Mouse (Mus musculus): ENCODE results near the gene Spocd1. TPM values are rescaled to one million over a fixed set of nuclear protein-coding genes. Genes with fewer than 3 reads are reported as not detected.

Gene Spocd1
- polyA plus RNA-seq, 1 experiment from 2014 or later = not detected

DNA sequence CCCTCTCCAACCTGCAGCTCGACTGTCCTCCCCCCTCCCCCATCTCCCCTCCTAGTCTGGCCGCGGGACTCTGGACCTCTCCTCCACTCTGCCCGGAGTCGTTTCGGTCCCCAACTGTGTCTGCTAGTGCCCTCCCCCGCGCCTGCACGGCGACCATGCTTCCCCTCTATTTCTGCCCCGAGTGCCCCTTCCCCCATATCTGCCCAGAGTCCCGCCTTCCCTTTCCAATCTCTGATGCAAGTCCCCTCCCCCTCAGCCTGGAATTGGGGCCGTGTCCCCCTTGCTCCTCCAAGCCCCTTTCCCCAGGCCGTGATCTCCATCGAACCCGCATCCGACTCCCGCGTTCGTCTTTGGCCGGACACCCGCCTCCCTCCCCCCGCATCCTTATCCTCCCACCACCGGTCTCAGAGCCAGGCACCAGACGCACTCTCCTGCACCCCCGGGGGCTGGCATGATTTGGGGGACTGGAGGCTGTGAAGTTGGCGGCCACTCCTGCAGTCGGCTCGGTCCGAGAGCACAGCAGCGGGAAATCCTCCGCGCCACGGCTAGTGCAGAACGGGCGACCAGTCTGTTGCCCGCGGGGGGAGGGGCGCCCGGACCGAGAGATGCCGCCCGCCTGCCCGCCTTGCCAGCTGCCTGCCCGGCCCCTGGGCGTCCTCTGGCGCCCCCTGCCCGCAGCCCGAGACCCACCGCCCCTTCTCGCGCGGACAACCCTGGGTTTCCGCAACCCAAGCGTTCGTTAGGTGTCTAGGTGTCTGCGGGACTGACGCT is 56.8 kb downstream of the Spocd1 start:
- no peak for TF ChIP-seq EP300 (optimal IDR thresholded peaks at IDR 0.05)
- TF ChIP-seq CTCF (IDR thresholded peaks at IDR 0.05; ENCODE audit: low read depth) = peak; percentile 66
- H3K9ac ChIP-seq (ENCODE audit: low read length) = peak overlapping the region; percentile 63
- H3K4me2 ChIP-seq (replicated peaks; ENCODE audit: low read depth) = peak overlapping the region; percentile 97
- no peaks in the 10 kb centered on the region for H3K27me3 ChIP-seq (ENCODE audit: control insufficient read depth, insufficient read depth, low read length)
- no peak overlapping the region for H3K27ac ChIP-seq (replicated peaks)
- H3K36me3 ChIP-seq (ENCODE audit: control insufficient read depth, insufficient read depth, low read length) = no peaks in the 10 kb centered on the region
- H3K4me3 ChIP-seq (ENCODE audit: low read depth, low read length) = peak overlapping the region; percentile 57
- no peaks in the 10 kb centered on the region for H3K9me3 ChIP-seq (ENCODE audit: control insufficient read depth, low read length)
- H3K4me1 ChIP-seq (replicated peaks; ENCODE audit: control insufficient read depth, insufficient read depth) = 0 out of 2 replicates have a peak, but pooled peaks cover 6% of the 10 kb centered on the region
- ATAC-seq (ENCODE audit: low FRiP score, low TSS enrichment) (no peak), DNase-seq (ENCODE audit: low spot score) (peak; percentile 61)
- 1% methylated on average over 57 of the region's 58 CpGs for WGBS

DNA sequence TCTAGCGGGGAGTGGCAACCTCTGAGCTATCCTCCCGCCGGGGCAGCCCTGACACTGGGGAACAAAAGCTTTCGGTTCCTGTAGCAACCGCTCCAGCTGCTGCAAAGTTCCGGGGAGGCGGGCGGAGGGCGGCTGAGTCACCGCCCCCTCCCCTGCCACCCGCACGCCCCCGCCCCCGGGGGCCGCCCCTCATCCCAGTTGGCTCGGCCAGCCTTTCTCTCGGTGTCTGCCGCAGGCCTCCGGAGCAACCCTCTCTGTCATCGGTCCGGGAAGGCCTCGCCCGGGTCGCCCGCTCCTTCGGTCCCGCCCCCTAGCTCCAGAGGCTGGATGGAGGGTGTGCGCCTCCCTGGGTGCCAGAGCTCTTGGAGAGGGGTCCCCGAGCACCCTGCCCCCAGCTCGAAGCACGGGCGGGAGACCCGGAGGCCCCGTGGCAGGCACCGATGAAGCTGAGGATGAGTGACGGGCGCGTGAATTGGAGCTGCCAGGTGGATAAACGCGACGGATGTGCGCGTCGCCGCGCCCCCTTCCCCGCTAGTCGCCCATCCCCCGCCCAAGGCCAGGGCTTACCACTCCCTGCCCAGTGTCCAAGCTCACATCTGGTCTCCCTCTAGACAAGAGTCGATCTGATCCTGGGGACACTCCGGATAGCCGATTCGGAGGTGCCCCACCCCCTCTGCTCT is 58.9 kb downstream of the Spocd1 start:
- peak; percentile 54 for DNase-seq (ENCODE audit: low spot score)
- no peaks in the 10 kb centered on the region for H3K27me3 ChIP-seq (ENCODE audit: control insufficient read depth, insufficient read depth, low read length)
- 2% methylated on average over 45 of the region's 53 CpGs for WGBS

DNA sequence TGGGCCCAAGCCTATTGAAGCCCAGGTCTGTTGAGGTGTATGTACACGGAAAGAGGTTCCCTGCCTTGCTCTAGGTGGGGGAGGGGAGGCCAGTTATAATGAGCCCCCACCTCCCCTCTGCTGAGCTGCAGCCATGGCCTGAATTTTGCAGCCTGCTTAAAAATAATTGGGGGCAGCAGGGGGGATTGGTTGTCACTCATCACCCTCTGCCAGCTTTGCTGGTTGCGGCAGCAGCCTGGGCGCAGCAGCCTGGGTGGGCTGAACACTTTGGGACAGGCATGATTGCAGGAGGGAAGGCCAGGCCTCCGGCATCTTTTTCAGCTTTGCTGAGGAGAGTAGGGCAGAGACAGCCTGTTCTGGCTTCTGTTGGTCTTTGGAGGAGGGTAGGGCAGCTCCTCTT is 60.9 kb downstream of the Spocd1 start:
- H3K27ac ChIP-seq (replicated peaks) = no peak overlapping the region
- H3K4me2 ChIP-seq (replicated peaks; ENCODE audit: low read depth) = no peak overlapping the region
- 75% methylated on average over 4 of the region's 4 CpGs for WGBS
- DNase-seq (ENCODE audit: low spot score) (no peak), ATAC-seq (ENCODE audit: low FRiP score, low TSS enrichment) (no peak)
- 0 out of 2 replicates have a peak, but pooled peaks cover 3% of the 10 kb centered on the region for H3K4me1 ChIP-seq (replicated peaks; ENCODE audit: control insufficient read depth, insufficient read depth)
- H3K4me3 ChIP-seq (ENCODE audit: low read depth, low read length) = no peak overlapping the region
- H3K27me3 ChIP-seq (ENCODE audit: control insufficient read depth, insufficient read depth, low read length) = no peaks in the 10 kb centered on the region
- H3K36me3 ChIP-seq (ENCODE audit: control insufficient read depth, insufficient read depth, low read length) = no peaks in the 10 kb centered on the region
- no peak for TF ChIP-seq CTCF (IDR thresholded peaks at IDR 0.05; ENCODE audit: low read depth)
- no peak for TF ChIP-seq EP300 (optimal IDR thresholded peaks at IDR 0.05)
- no peak overlapping the region for H3K9ac ChIP-seq (ENCODE audit: low read length)
- no peaks in the 10 kb centered on the region for H3K9me3 ChIP-seq (ENCODE audit: control insufficient read depth, low read length)

More for the DNA sequence above, 58.9 kb downstream of the Spocd1 start:
- H3K27ac ChIP-seq (replicated peaks) = no peak overlapping the region
- H3K4me1 ChIP-seq (replicated peaks; ENCODE audit: control insufficient read depth, insufficient read depth) = 0 out of 2 replicates have a peak, but pooled peaks cover 6% of the 10 kb centered on the region
- peak overlapping the region; percentile 48 for H3K9ac ChIP-seq (ENCODE audit: low read length)
- no peaks in the 10 kb centered on the region for H3K9me3 ChIP-seq (ENCODE audit: control insufficient read depth, low read length)
- peak; percentile 13; the same call in 1 of the 2 replicates for TF ChIP-seq CTCF (IDR thresholded peaks at IDR 0.05; ENCODE audit: low read depth)
- no peak for TF ChIP-seq EP300 (optimal IDR thresholded peaks at IDR 0.05)
- peak overlapping the region; percentile 49 for H3K4me3 ChIP-seq (ENCODE audit: low read depth, low read length)
- H3K36me3 ChIP-seq (ENCODE audit: control insufficient read depth, insufficient read depth, low read length) = no peaks in the 10 kb centered on the region
- H3K4me2 ChIP-seq (replicated peaks; ENCODE audit: low read depth) = peak overlapping the region; percentile 75
- peak; percentile 19; the same call in 1 of the 2 replicates for ATAC-seq (ENCODE audit: low FRiP score, low TSS enrichment)

DNA sequence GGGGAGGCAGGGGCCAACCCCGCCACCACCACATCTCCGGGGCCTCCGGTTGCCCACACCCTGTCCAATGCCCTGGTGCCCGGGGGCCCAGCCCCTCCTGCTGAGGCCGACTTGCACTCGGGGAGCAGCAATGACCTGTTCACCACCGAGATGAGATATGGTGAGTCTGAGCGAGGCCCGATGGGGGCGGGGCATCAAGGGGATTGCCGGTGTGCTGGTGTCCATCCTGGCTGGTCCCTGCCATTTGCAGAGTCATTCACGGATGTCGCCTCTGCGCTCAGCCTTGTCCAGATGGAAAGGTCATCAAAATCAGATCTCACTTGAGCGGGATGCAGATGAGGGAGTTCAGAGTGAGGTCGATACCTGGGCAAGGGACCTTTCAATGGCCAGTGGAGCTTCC is 63.7 kb downstream of the Spocd1 start:
- Histone ChIP-seq H3K27me3 (ENCODE audit: control insufficient read depth, insufficient read depth, low read length) (no peaks in the 10 kb centered on the region), H3K4me2 (replicated peaks; ENCODE audit: low read depth) (no peak overlapping the region), H3K4me3 (ENCODE audit: low read depth, low read length) (no peak overlapping the region), H3K27ac (replicated peaks) (no peak overlapping the region), H3K36me3 (ENCODE audit: control insufficient read depth, insufficient read depth, low read length) (no peaks in the 10 kb centered on the region), H3K9ac (ENCODE audit: low read length) (no peak overlapping the region), H3K4me1 (replicated peaks; ENCODE audit: control insufficient read depth, insufficient read depth) (0 out of 2 replicates have a peak, but pooled peaks cover 3% of the 10 kb centered on the region), H3K9me3 (ENCODE audit: control insufficient read depth, low read length) (no peaks in the 10 kb centered on the region)
- TF ChIP-seq CTCF (IDR thresholded peaks at IDR 0.05; ENCODE audit: low read depth) (no peak), EP300 (optimal IDR thresholded peaks at IDR 0.05) (no peak)
- WGBS = 75% methylated on average over 16 of the region's 16 CpGs
- ATAC-seq (ENCODE audit: low FRiP score, low TSS enrichment) = no peak
- no peak for DNase-seq (ENCODE audit: low spot score)

DNA sequence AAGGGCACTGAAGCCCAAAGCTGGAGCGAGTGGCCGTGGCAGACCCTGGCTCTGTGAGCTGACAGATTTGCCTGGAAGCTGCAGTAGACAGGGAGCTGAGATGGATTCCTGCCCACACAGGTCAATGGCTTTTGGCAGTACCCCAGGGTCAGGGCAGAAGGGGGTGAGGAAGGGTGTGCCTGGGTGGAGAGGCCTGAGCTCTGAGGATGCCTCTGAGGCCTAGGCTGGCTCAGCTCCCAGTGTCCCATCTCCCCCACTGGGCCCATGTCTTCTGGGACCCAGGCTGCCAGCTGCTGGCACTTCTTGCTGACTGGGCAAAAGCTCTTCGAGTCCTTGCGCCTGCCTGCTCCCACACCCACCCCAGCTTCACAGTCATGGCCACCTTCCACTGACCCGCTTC is 64.2 kb downstream of the Spocd1 start:
- no peaks in the 10 kb centered on the region for H3K36me3 ChIP-seq (ENCODE audit: control insufficient read depth, insufficient read depth, low read length)
- no peaks in the 10 kb centered on the region for H3K9me3 ChIP-seq (ENCODE audit: control insufficient read depth, low read length)
- WGBS = 83% methylated on average over 5 of the region's 5 CpGs
- ATAC-seq (ENCODE audit: low FRiP score, low TSS enrichment) (no peak), DNase-seq (ENCODE audit: low spot score) (no peak)
- no peak overlapping the region for H3K4me2 ChIP-seq (replicated peaks; ENCODE audit: low read depth)
- no peaks in the 10 kb centered on the region for H3K4me1 ChIP-seq (replicated peaks; ENCODE audit: control insufficient read depth, insufficient read depth)
- no peak overlapping the region for H3K9ac ChIP-seq (ENCODE audit: low read length)
- TF ChIP-seq CTCF (IDR thresholded peaks at IDR 0.05; ENCODE audit: low read depth) (no peak), EP300 (optimal IDR thresholded peaks at IDR 0.05) (no peak)
- no peaks in the 10 kb centered on the region for H3K27me3 ChIP-seq (ENCODE audit: control insufficient read depth, insufficient read depth, low read length)
- no peak overlapping the region for H3K4me3 ChIP-seq (ENCODE audit: low read depth, low read length)
- no peak overlapping the region for H3K27ac ChIP-seq (replicated peaks)

Data from stomach, postnatal 0 days (tissue).